Comparison of ENCODE assay signal across 8 mouse cellular contexts in genomic region chr11:101009888-101010784, GRCm38 (mm10). TPM values are rescaled to one million over a fixed set of nuclear protein-coding genes. Genes with fewer than 3 reads are reported as not detected.
DNase-seq lines count a peak whose midpoint lies in the region; ATAC-seq and TF ChIP-seq lines count a peak whose summit lies in the region.

No protein-coding gene starts in this region.

- intact Hi-C loops in heart, postnatal 25 days (cut with DNase I) = no loop called here

- peak overlapping the region; percentile 76 to 78 for H3K4me3 ChIP-seq in MEL (ENCODE audit: control insufficient read depth in 1 of 2, insufficient read depth in 1 of 2, low read depth in 2 of 2, low read length in 2 of 2)
- peak overlapping the region; percentile 75 for H3K4me3 ChIP-seq in hindbrain, embryonic 10.5 days
- peak overlapping the region; percentile 60 for H3K4me3 ChIP-seq in liver, embryonic 11.5 days (ENCODE audit: low read depth, low read length)
- H3K4me3 ChIP-seq in neural tube, embryonic 12.5 days = peak overlapping the region; percentile 63

- peaks cover 2% of the 10 kb centered on the region; the same call in 1 of the 2 replicates for H3K79me2 ChIP-seq in MEL (ENCODE audit: control insufficient read depth, insufficient read depth, low read length, poor library complexity)

- no peak for TF ChIP-seq RAD21 in MEL (IDR thresholded peaks at IDR 0.05; ENCODE audit: low read depth, low read length)

- TF ChIP-seq EP300 in MEL (IDR thresholded peaks at IDR 0.05; ENCODE audit: low read depth in 1 of 2, low read length in 2 of 2) = peak; percentile 85 to 86

- ATAC-seq in liver, embryonic 11.5 days (replicated peaks; ENCODE audit: low FRiP score) = peak; percentile 87
- peak; percentile 55; the same call in 1 of the 2 replicates for ATAC-seq in neural tube, embryonic 12.5 days (ENCODE audit: low FRiP score, low read depth)
- no peak for ATAC-seq in monocyte, adult 5-6 weeks (replicated peaks; ENCODE audit: insufficient number of reproducible peaks, low FRiP score, low TSS enrichment, poor library complexity, severe bottlenecking)

- TF ChIP-seq CTCF in MEL (IDR thresholded peaks at IDR 0.05 in 2 of 3, conservative IDR thresholded peaks at IDR 0.05 in 1 of 3; ENCODE audit: control insufficient read depth in 1 of 3, insufficient read depth in 1 of 3, low read depth in 2 of 3, low read length in 3 of 3, poor library complexity in 1 of 3, severe bottlenecking in 1 of 3) = no peak; a peak in 1 of 6 replicates

- no peak for TF ChIP-seq POLR2A in MEL (IDR thresholded peaks at IDR 0.05; ENCODE audit: control insufficient read depth in 1 of 2, insufficient read depth in 1 of 2, low read depth in 1 of 2, low read length in 2 of 2, poor library complexity in 1 of 2)

- peaks cover 11 to 12% of the 10 kb centered on the region in 2 experiments for H3K4me1 ChIP-seq in MEL (ENCODE audit: control insufficient read depth in 1 of 2, insufficient read depth in 2 of 2, low read length in 2 of 2)
- peaks cover 19% of the 10 kb centered on the region for H3K4me1 ChIP-seq in hindbrain, embryonic 10.5 days (replicated peaks)
- peaks cover 17% of the 10 kb centered on the region for H3K4me1 ChIP-seq in liver, embryonic 11.5 days (replicated peaks; ENCODE audit: control insufficient read depth, insufficient read depth, low read length)
- peaks cover 17% of the 10 kb centered on the region for H3K4me1 ChIP-seq in neural tube, embryonic 12.5 days

- H3K36me3 ChIP-seq in MEL (ENCODE audit: control insufficient read depth in 1 of 2, insufficient read depth in 2 of 2, low read length in 2 of 2) = peaks cover 0 to 30% of the 10 kb centered on the region in 2 experiments; a peak in 2 of 4 replicates
- H3K36me3 ChIP-seq in hindbrain, embryonic 10.5 days = peaks cover 30% of the 10 kb centered on the region
- H3K36me3 ChIP-seq in liver, embryonic 11.5 days (ENCODE audit: control insufficient read depth, insufficient read depth, low read length) = peaks cover 17% of the 10 kb centered on the region
- peaks cover 23% of the 10 kb centered on the region for H3K36me3 ChIP-seq in neural tube, embryonic 12.5 days

- peak overlapping the region; percentile 83 for H3K27ac ChIP-seq in MEL (ENCODE audit: control insufficient read depth, low read depth, low read length)
- peak overlapping the region; percentile 90 for H3K27ac ChIP-seq in hindbrain, embryonic 10.5 days
- peak overlapping the region; percentile 80 for H3K27ac ChIP-seq in liver, embryonic 11.5 days (ENCODE audit: low read depth, low read length)
- H3K27ac ChIP-seq in neural tube, embryonic 12.5 days = peak overlapping the region; percentile 73; the same call in 1 of the 2 replicates

- 12% methylated on average over 29 of the region's 29 CpGs for WGBS in hindbrain, embryonic 10.5 days
- WGBS in liver, embryonic 11.5 days = 4% methylated on average over 29 of the region's 29 CpGs
- WGBS in neural tube, embryonic 12.5 days = 14% methylated on average over 29 of the region's 29 CpGs

- H3K9me3 ChIP-seq in MEL (replicated peaks; ENCODE audit: insufficient read depth, low read length) = no peaks in the 10 kb centered on the region
- H3K9me3 ChIP-seq in hindbrain, embryonic 10.5 days = no peaks in the 10 kb centered on the region
- no peaks in the 10 kb centered on the region for H3K9me3 ChIP-seq in liver, embryonic 11.5 days (ENCODE audit: control insufficient read depth, low read length)
- H3K9me3 ChIP-seq in neural tube, embryonic 12.5 days = no peaks in the 10 kb centered on the region

- peak overlapping the region; percentile 78 for H3K4me2 ChIP-seq in liver, embryonic 11.5 days
- H3K4me2 ChIP-seq in neural tube, embryonic 12.5 days (replicated peaks) = peak overlapping the region; percentile 68

- peak overlapping the region; percentile 73 for H3K9ac ChIP-seq in MEL (ENCODE audit: control insufficient read depth, low read depth, low read length, poor library complexity, severe bottlenecking)
- peak overlapping the region; percentile 71 for H3K9ac ChIP-seq in liver, embryonic 11.5 days (ENCODE audit: low read depth, low read length)
- H3K9ac ChIP-seq in neural tube, embryonic 12.5 days = peak overlapping the region; percentile 72

- DNase-seq in heart, adult 11 months = peak; percentile 87
- no peak for DNase-seq in heart, postnatal 25 days (ENCODE audit: low spot score)
- peak; percentile 88 for DNase-seq in MEL (ENCODE audit: low read depth, low spot score)
- peak; percentile 51 for DNase-seq in embryo, embryonic 11 days
- peak; percentile 30 for DNase-seq in hindbrain, embryonic 10.5 days (ENCODE audit: low spot score)
- peak; percentile 48 for DNase-seq in liver, embryonic 11.5 days (ENCODE audit: low spot score)

- H3K27me3 ChIP-seq in MEL (ENCODE audit: control insufficient read depth in 1 of 2, insufficient read depth in 2 of 2, low read length in 2 of 2) = peaks cover 0 to 4% of the 10 kb centered on the region in 2 experiments; a peak in 2 of 4 replicates
- H3K27me3 ChIP-seq in hindbrain, embryonic 10.5 days (ENCODE audit: insufficient read depth, poor library complexity, severe bottlenecking) = peaks cover 5% of the 10 kb centered on the region; the same call in 1 of the 2 replicates
- H3K27me3 ChIP-seq in liver, embryonic 11.5 days (replicated peaks; ENCODE audit: control insufficient read depth, insufficient read depth, low read length) = no peaks in the 10 kb centered on the region
- no peaks in the 10 kb centered on the region for H3K27me3 ChIP-seq in neural tube, embryonic 12.5 days (replicated peaks)

TF ChIP-seq in MEL, 35 proteins besides CTCF, POLR2A, EP300 and RAD21 (continues in another document):
- TF ChIP-seq POLR2AphosphoS5 (IDR thresholded peaks at IDR 0.05; ENCODE audit: borderline replicate concordance, low read depth, low read length) (no peak), BHLHE40 (IDR thresholded peaks at IDR 0.05; ENCODE audit: borderline replicate concordance, low read depth, low read length) (0 out of 2 replicates have a peak, but pooled peaks have one; percentile 35), ZC3H11A (IDR thresholded peaks at IDR 0.05; ENCODE audit: low read depth, low read length) (no peak), HCFC1 (IDR thresholded peaks at IDR 0.05; ENCODE audit: low read depth, low read length) (peak; percentile 60), CHD1 (IDR thresholded peaks at IDR 0.05; ENCODE audit: low read depth, low read length) (0 out of 2 replicates have a peak, but pooled peaks have one; percentile 31), MXI1 (IDR thresholded peaks at IDR 0.05; ENCODE audit: low read depth, low read length) (peak; percentile 93), MAFK (IDR thresholded peaks at IDR 0.05; ENCODE audit: borderline replicate concordance, low read depth, low read length) (peak; percentile 52; the same call in 1 of the 2 replicates), RCOR1 (IDR thresholded peaks at IDR 0.05; ENCODE audit: low read depth, low read length) (peak; percentile 83), USF2 (IDR thresholded peaks at IDR 0.05; ENCODE audit: borderline replicate concordance in 1 of 2, insufficient read depth in 1 of 2, low read depth in 1 of 2, low read length in 2 of 2) (no peak), KAT2A (conservative IDR thresholded peaks at IDR 0.05; ENCODE audit: low read depth, low read length) (no peak), MYB (IDR thresholded peaks at IDR 0.05; ENCODE audit: low read depth, low read length) (peak; percentile 72), ZMIZ1 (IDR thresholded peaks at IDR 0.05; ENCODE audit: low read depth, low read length) (no peak; the same call in 1 of the 2 replicates), TAL1 (IDR thresholded peaks at IDR 0.05; ENCODE audit: low read length) (peak; percentile 80), TCF12 (IDR thresholded peaks at IDR 0.05; ENCODE audit: low read depth, low read length) (peak; percentile 91), MYC (IDR thresholded peaks at IDR 0.05; ENCODE audit: low read depth, low read length) (no peak), MEF2A (IDR thresholded peaks at IDR 0.05; ENCODE audit: extremely low read depth, insufficient replicate concordance, low read depth, low read length, poor library complexity, severe bottlenecking) (no peak), E2F4 (IDR thresholded peaks at IDR 0.05; ENCODE audit: borderline replicate concordance, low read depth, low read length) (no peak), TBP (IDR thresholded peaks at IDR 0.05; ENCODE audit: low read depth, low read length) (peak; percentile 39; the same call in 1 of the 2 replicates)

RNA-seq across cellular contexts. Expression of gene Atp6v0a1, which starts 0.9 kb away (rescaled TPM):
- total RNA-seq in heart, postnatal 25 days (2021) = 10 to 100 TPM; 84.7 to 87.3 TPM
- 12.8 and 20.8 TPM in 2 replicates for total RNA-seq in MEL (2012; rRNA removed)
- polyA plus RNA-seq in MEL (2012; ENCODE audit: insufficient read depth in 1 of 2, insufficient read length in 2 of 2, low read depth in 1 of 2, low replicate concordance in 2 of 2, missing spikeins in 1 of 2) = 10 to 100 TPM in 1 of 2 experiments, not detected in 1; 23.2 TPM
- polyA plus RNA-seq in hindbrain, embryonic 10.5 days (2016; fragmentation: Nextera tagmentation; extraction: Ambion mirVana) = 36.2 and 48.1 TPM in 2 replicates
- polyA plus RNA-seq in liver, embryonic 11.5 days (2014; fragmentation: Nextera tagmentation; extraction: Ambion mirVana) = 55.4 and 60.0 TPM in 2 replicates
- 71.1 and 81.7 TPM in 2 replicates for polyA plus RNA-seq in neural tube, embryonic 12.5 days (2016; fragmentation: Nextera tagmentation; extraction: Ambion mirVana)
- 26.0 to 42.7 TPM (median 37.5 TPM) in 3 replicates for total RNA-seq in monocyte, adult 5-6 weeks (2017)

RNA-seq across cellular contexts. Expression of gene Cavin1, which starts 39.4 kb away (rescaled TPM):
- total RNA-seq in heart, postnatal 25 days (2021) = 100 to 1,000 TPM; 275 to 277 TPM
- 2.9 and 3.4 TPM in 2 replicates for total RNA-seq in MEL (2012; rRNA removed)
- 1 to 10 TPM in 1 of 2 experiments, not detected in 1; 9.0 TPM for polyA plus RNA-seq in MEL (2012; ENCODE audit: insufficient read depth in 1 of 2, insufficient read length in 2 of 2, low read depth in 1 of 2, low replicate concordance in 2 of 2, missing spikeins in 1 of 2)
- polyA plus RNA-seq in hindbrain, embryonic 10.5 days (2016; fragmentation: Nextera tagmentation; extraction: Ambion mirVana) = 18.2 and 21.4 TPM in 2 replicates
- polyA plus RNA-seq in liver, embryonic 11.5 days (2014; fragmentation: Nextera tagmentation; extraction: Ambion mirVana) = 22.6 and 23.3 TPM in 2 replicates
- 35.0 and 36.0 TPM in 2 replicates for polyA plus RNA-seq in neural tube, embryonic 12.5 days (2016; fragmentation: Nextera tagmentation; extraction: Ambion mirVana)
- total RNA-seq in monocyte, adult 5-6 weeks (2017) = 0.32 to 2.5 TPM in 2 of 3 replicates, not detected in the other

RNA-seq across cellular contexts. Expression of gene Naglu, which starts 59.7 kb away (rescaled TPM):
- total RNA-seq in heart, postnatal 25 days (2021) = 1 to 10 TPM; 8.0 to 8.7 TPM
- 1.1 and 1.5 TPM in 2 replicates for total RNA-seq in MEL (2012; rRNA removed)
- 1 to 10 TPM in 1 of 2 experiments, not detected in 1; 3.1 TPM for polyA plus RNA-seq in MEL (2012; ENCODE audit: insufficient read depth in 1 of 2, insufficient read length in 2 of 2, low read depth in 1 of 2, low replicate concordance in 2 of 2, missing spikeins in 1 of 2)
- 11.2 and 12.9 TPM in 2 replicates for polyA plus RNA-seq in hindbrain, embryonic 10.5 days (2016; fragmentation: Nextera tagmentation; extraction: Ambion mirVana)
- polyA plus RNA-seq in liver, embryonic 11.5 days (2014; fragmentation: Nextera tagmentation; extraction: Ambion mirVana) = 7.7 and 8.0 TPM in 2 replicates
- 10.8 and 11.1 TPM in 2 replicates for polyA plus RNA-seq in neural tube, embryonic 12.5 days (2016; fragmentation: Nextera tagmentation; extraction: Ambion mirVana)
- 5.6 to 14.8 TPM (median 9.9 TPM) in 3 replicates for total RNA-seq in monocyte, adult 5-6 weeks (2017)
